Mouse (Mus musculus) kidney, embryonic 16.5 days (tissue): ENCODE data around the gene AL732309.1. TPM values are rescaled to one million over a fixed set of nuclear protein-coding genes. Genes with fewer than 3 reads are reported as not detected.
A peak's percentile ranks its signal among the peaks of the same experiment; 100 is the strongest.

Experiments used
- ATAC-seq: fragments of 200-750 bp; cut with Nextera tagmentation; 2 replicates; pipeline ENCODE4 v1.8.0; 2017; ENCODE audit warnings: moderate TSS enrichment; ENCODE audit not compliant: low FRiP score, low TSS enrichment
- H3K27ac ChIP-seq: fragments of 300-500 bp; sonication (generic); 2 replicates; pipeline ENCODE4 v1.5.1; 2014; ENCODE audit warnings: low read length
- H3K27me3 ChIP-seq: fragments of 300-500 bp; sonication (generic); 2 replicates; pipeline ENCODE4 v1.6.1; 2014; ENCODE audit warnings: low read length, control low read depth, mixed read lengths; ENCODE audit not compliant: insufficient read depth
- H3K36me3 ChIP-seq: fragments of 300-500 bp; sonication (generic); 2 replicates; pipeline ENCODE4 v1.6.1; 2014; ENCODE audit warnings: low read length, control low read depth, mixed read lengths; ENCODE audit not compliant: insufficient read depth
- H3K4me1 ChIP-seq: fragments of 300-500 bp; sonication (generic); 2 replicates; pipeline ENCODE4 v1.6.1; 2014; ENCODE audit warnings: low read length, control low read depth, mixed read lengths; ENCODE audit not compliant: insufficient read depth
- H3K4me2 ChIP-seq: fragments of 300-500 bp; sonication (generic); replicated peaks from 2 replicates; pipeline ENCODE4 v1.6.1; 2014; ENCODE audit warnings: low read depth, low read length
- H3K4me3 ChIP-seq: fragments of 300-500 bp; sonication (generic); 2 replicates; pipeline ENCODE4 v1.5.1; 2014; ENCODE audit warnings: mild to moderate bottlenecking, low read length
- H3K9ac ChIP-seq: fragments of 300-500 bp; sonication (generic); replicated peaks from 2 replicates; pipeline ENCODE4 v1.6.1; 2014; ENCODE audit warnings: low read length
- H3K9me3 ChIP-seq: fragments of 300-500 bp; sonication (generic); 2 replicates; pipeline ENCODE4 v1.6.1; 2016; ENCODE audit warnings: low read length, control low read depth
- WGBS: fragments of 180-500 bp; shearing (Covaris S2); extraction: QIAGEN DNeasy Blood & Tissue Kit; methylation state at CpG from one replicate; pipeline ENCODE4 v1.1.7; 2014; 5-methylcytosine and 5-hydroxymethylcytosine counted together
- polyA plus RNA-seq: library from polyadenylated mRNA; unstranded; fragments of >200 nt; fragmentation: Nextera tagmentation; extraction: Ambion mirVana; gene quantifications from 2 replicates; pipeline ENCODE4 v1.2.1, GENCODE M21; 2015

AL732309.1 gene
- polyA plus RNA-seq, 1 experiment from 2014 or later: 6.1 TPM

- Histone ChIP-seq H3K27ac (peak overlapping the region; percentile 56), H3K9ac (peak overlapping the region; percentile 55)
These were observed 5.8 kb downstream of the AL732309.1 start for GRCm38 (mm10) chr2:25240723-25241437.

GRCm38 (mm10) chr2:25240310-25240709 is 6.4 kb downstream of the AL732309.1 start:
- Histone ChIP-seq H3K9me3 (no peaks in the 10 kb centered on the region), H3K9ac (peak overlapping the region; percentile 55), H3K4me1 (peaks cover 26% of the 10 kb centered on the region), H3K36me3 (0 out of 2 replicates have a peak, but pooled peaks cover under 1% of the 10 kb centered on the region), H3K4me3 (peak overlapping the region; percentile 63), H3K4me2 (peak overlapping the region; percentile 97), H3K27ac (peak overlapping the region; percentile 56), H3K27me3 (peaks cover 20% of the 10 kb centered on the region)
- 51% methylated on average over 8 of the region's 8 CpGs for WGBS
- ATAC-seq: peak; percentile 12

More at GRCm38 (mm10) chr2:25240723-25241437, 5.8 kb downstream of the AL732309.1 start:
- H3K36me3 ChIP-seq: 0 out of 2 replicates have a peak, but pooled peaks cover 3% of the 10 kb centered on the region
- H3K9me3 ChIP-seq: no peaks in the 10 kb centered on the region
- peak overlapping the region; percentile 97 for H3K4me2 ChIP-seq
- H3K27me3 ChIP-seq: peaks cover 20% of the 10 kb centered on the region
- ATAC-seq: peak; percentile 88
- peaks cover 26% of the 10 kb centered on the region for H3K4me1 ChIP-seq
- peak overlapping the region; percentile 63 for H3K4me3 ChIP-seq
- WGBS: 1% methylated on average over 29 of the region's 29 CpGs

- Histone ChIP-seq H3K27ac (no peak overlapping the region), H3K9me3 (no peaks in the 10 kb centered on the region), H3K4me3 (no peak overlapping the region), H3K9ac (no peak overlapping the region), H3K36me3 (no peaks in the 10 kb centered on the region), H3K27me3 (peaks cover 20% of the 10 kb centered on the region), H3K4me2 (no peak overlapping the region), H3K4me1 (peaks cover 26% of the 10 kb centered on the region)
- 86% methylated on average over 3 of the region's 3 CpGs for WGBS
- ATAC-seq: no peak
These were observed 6.9 kb downstream of the AL732309.1 start for GRCm38 (mm10) chr2:25239766-25240165.

- Histone ChIP-seq H3K36me3 (no peaks in the 10 kb centered on the region), H3K4me1 (peaks cover 26% of the 10 kb centered on the region), H3K9ac (no peak overlapping the region), H3K27me3 (peaks cover 19% of the 10 kb centered on the region), H3K4me3 (no peak overlapping the region), H3K4me2 (no peak overlapping the region), H3K27ac (peak overlapping the region; percentile 45; the same call in 1 of the 2 replicates), H3K9me3 (no peaks in the 10 kb centered on the region)
- ATAC-seq: no peak
These were observed 8.6 kb downstream of the AL732309.1 start for GRCm38 (mm10) chr2:25238106-25238505.

- no peaks in the 10 kb centered on the region for H3K36me3 ChIP-seq
- no peaks in the 10 kb centered on the region for H3K9me3 ChIP-seq
- no peak overlapping the region for H3K4me3 ChIP-seq
- peaks cover 13% of the 10 kb centered on the region for H3K27me3 ChIP-seq
- peak overlapping the region; percentile 45; the same call in 1 of the 2 replicates for H3K27ac ChIP-seq
- no peak overlapping the region for H3K4me2 ChIP-seq
- no peak for ATAC-seq
- H3K9ac ChIP-seq: no peak overlapping the region
- peaks cover 21% of the 10 kb centered on the region for H3K4me1 ChIP-seq
- 60% methylated on average over 4 of the region's 4 CpGs for WGBS
These were observed 9.1 kb downstream of the AL732309.1 start for GRCm38 (mm10) chr2:25237522-25237921.

GRCm38 (mm10) chr2:25236614-25237013 is 10.0 kb downstream of the AL732309.1 start, which contains the start of gene Rnf224:
Rnf224 (minus strand) TSS chr2:25236787.
- no peak within 1 kb of the TSS for H3K27ac ChIP-seq
- ATAC-seq: no peak
- 34% methylated on average over 8 of the region's 8 CpGs for WGBS
- H3K9ac ChIP-seq: no peak within 1 kb of the TSS
- no peaks in the 10 kb centered on the region for H3K36me3 ChIP-seq
- H3K4me1 ChIP-seq: peaks cover 12% of the 10 kb centered on the region
- no peak within 1 kb of the TSS for H3K4me3 ChIP-seq
- H3K27me3 ChIP-seq: peaks cover 5% of the 10 kb centered on the region
- H3K4me2 ChIP-seq: no peak within 1 kb of the TSS
- H3K9me3 ChIP-seq: no peaks in the 10 kb centered on the region

GRCm38 (mm10) chr2:25234551-25235220 is 12.0 kb downstream of the AL732309.1 start:
- H3K4me1 ChIP-seq: no peaks in the 10 kb centered on the region
- no peaks in the 10 kb centered on the region for H3K9me3 ChIP-seq
- peak overlapping the region; percentile 61; the same call in 1 of the 2 replicates for H3K27ac ChIP-seq
- no peak overlapping the region for H3K4me2 ChIP-seq
- no peaks in the 10 kb centered on the region for H3K36me3 ChIP-seq
- no peak overlapping the region for H3K9ac ChIP-seq
- H3K4me3 ChIP-seq: no peak overlapping the region
- 71% methylated on average over 5 of the region's 5 CpGs for WGBS
- 0 out of 2 replicates have a peak, but pooled peaks have one; percentile 16 for ATAC-seq
- no peaks in the 10 kb centered on the region for H3K27me3 ChIP-seq

- 74% methylated on average over 3 of the region's 3 CpGs for WGBS
- no peak for ATAC-seq
These were observed 12.6 kb downstream of the AL732309.1 start, which contains the start of gene Slc34a3 for GRCm38 (mm10) chr2:25234050-25234449. Slc34a3 (minus strand) TSS chr2:25234364.

GRCm38 (mm10) chr2:25233421-25233820 is 13.2 kb downstream of the AL732309.1 start:
- WGBS: 78% methylated on average over 4 of the region's 4 CpGs

More at GRCm38 (mm10) chr2:25234050-25234449, 12.6 kb downstream of the AL732309.1 start, which contains the start of gene Slc34a3:
- no peak within 1 kb of the TSS for H3K9ac ChIP-seq
- H3K36me3 ChIP-seq: no peaks in the 10 kb centered on the region
- H3K4me2 ChIP-seq: no peak within 1 kb of the TSS
- no peak within 1 kb of the TSS for H3K4me3 ChIP-seq
- H3K4me1 ChIP-seq: 0 out of 2 replicates have a peak, but pooled peaks cover under 1% of the 10 kb centered on the region
- peak within 1 kb of the TSS; percentile 61; the same call in 1 of the 2 replicates for H3K27ac ChIP-seq
- H3K27me3 ChIP-seq: no peaks in the 10 kb centered on the region
- no peaks in the 10 kb centered on the region for H3K9me3 ChIP-seq

More at GRCm38 (mm10) chr2:25233421-25233820, 13.2 kb downstream of the AL732309.1 start:
- no peak for ATAC-seq
- Histone ChIP-seq H3K4me3 (no peak overlapping the region), H3K9ac (no peak overlapping the region), H3K36me3 (no peaks in the 10 kb centered on the region), H3K9me3 (no peaks in the 10 kb centered on the region), H3K27ac (no peak overlapping the region), H3K27me3 (no peaks in the 10 kb centered on the region), H3K4me2 (no peak overlapping the region), H3K4me1 (peaks cover 6% of the 10 kb centered on the region)
